Mouse (Mus musculus) lung, embryonic 14.5 days (tissue): Measurements from ENCODE around the gene Tia1. TPM values are rescaled to one million over a fixed set of nuclear protein-coding genes. Genes with fewer than 3 reads are reported as not detected.

Experiments used
- ATAC-seq: fragments of 200-750 bp; cut with Nextera tagmentation; 2 replicates; pipeline ENCODE4 v1.8.0; 2017; ENCODE audit warnings: mild to moderate bottlenecking, moderate TSS enrichment, moderate library complexity; ENCODE audit not compliant: insufficient read depth
- DNase-seq: peaks from one replicate; pipeline ENCODE4 v3.0.0-alpha.2; 2015
- H3K27ac ChIP-seq: fragments of 300-500 bp; sonication (generic); 2 replicates; pipeline ENCODE4 v1.5.1; 2014; ENCODE audit warnings: low read depth, mild to moderate bottlenecking, moderate library complexity
- H3K27me3 ChIP-seq: fragments of 300-500 bp; sonication (generic); 2 replicates; pipeline ENCODE4 v1.6.1; 2014; ENCODE audit warnings: low read length, control low read depth; ENCODE audit not compliant: insufficient read depth
- H3K36me3 ChIP-seq: fragments of 300-500 bp; sonication (generic); 2 replicates; pipeline ENCODE4 v1.6.1; 2014; ENCODE audit warnings: control low read depth; ENCODE audit not compliant: insufficient read depth
- H3K4me1 ChIP-seq: fragments of 300-500 bp; sonication (generic); 2 replicates; pipeline ENCODE4 v1.6.1; 2014; ENCODE audit warnings: antibody characterized with exemption, control low read depth; ENCODE audit not compliant: insufficient read depth
- H3K4me2 ChIP-seq: fragments of 300-500 bp; sonication (generic); 2 replicates; pipeline ENCODE4 v1.6.1; 2014; ENCODE audit warnings: mild to moderate bottlenecking
- H3K4me3 ChIP-seq: fragments of 300-500 bp; sonication (generic); 2 replicates; pipeline ENCODE4 v1.5.1; 2014; ENCODE audit warnings: low read depth, low read length
- H3K9ac ChIP-seq: fragments of 300-500 bp; sonication (generic); 2 replicates; pipeline ENCODE4 v1.6.1; 2014
- H3K9me3 ChIP-seq: fragments of 300-500 bp; sonication (generic); 2 replicates; pipeline ENCODE4 v1.6.1; 2016; ENCODE audit warnings: low read depth, low read length, control low read depth
- CTCF ChIP-seq: IDR thresholded peaks from 2 replicates; pipeline ENCODE4 v1.5.1; 2016; ENCODE audit warnings: antibody characterized with exemption, low read depth
- WGBS: fragments of 180-500 bp; shearing (Covaris S2); extraction: QIAGEN DNeasy Blood & Tissue Kit; methylation state at CpG from one replicate; pipeline ENCODE4 v1.1.7; 2014; 5-methylcytosine and 5-hydroxymethylcytosine counted together
- polyA plus RNA-seq: library from polyadenylated mRNA; unstranded; fragments of >200 nt; fragmentation: Nextera tagmentation; extraction: Ambion mirVana; gene quantifications from 2 replicates; pipeline ENCODE4 v1.2.1, GENCODE M21; 2014

Tia1 gene
- polyA plus RNA-seq, 1 experiment from 2014 or later: 219 TPM

- DNase-seq (peak; percentile 99), ATAC-seq (peak; percentile 96)
- peak; percentile 96 for TF ChIP-seq CTCF
- Histone ChIP-seq H3K4me2 (peak within 1 kb of the TSS; percentile 87), H3K36me3 (peaks cover 16% of the 10 kb centered on the region), H3K27me3 (no peaks in the 10 kb centered on the region), H3K9ac (peak within 1 kb of the TSS; percentile 82), H3K4me3 (peak within 1 kb of the TSS; percentile 71), H3K9me3 (no peaks in the 10 kb centered on the region), H3K27ac (peak within 1 kb of the TSS; percentile 84), H3K4me1 (0 out of 2 replicates have a peak, but pooled peaks cover 5% of the 10 kb centered on the region)
- WGBS: under 1% methylated on average over 74 of the region's 76 CpGs
These were observed 38.5 kb upstream of the Tia1 start, which contains the start of gene Fam136a for GRCm38 (mm10) chr6:86365371-86366124. Fam136a (plus strand) TSS chr6:86365646.

GRCm38 (mm10) chr6:86366125-86366852 is 37.7 kb upstream of the Tia1 start:
- ATAC-seq (0 out of 2 replicates have a peak, but pooled peaks have one; percentile 2), DNase-seq (peak; percentile 55)
- Histone ChIP-seq H3K4me3 (peak overlapping the region; percentile 71), H3K9ac (peak overlapping the region; percentile 82), H3K9me3 (no peaks in the 10 kb centered on the region), H3K27ac (peak overlapping the region; percentile 84), H3K36me3 (peaks cover 16% of the 10 kb centered on the region), H3K27me3 (no peaks in the 10 kb centered on the region), H3K4me1 (0 out of 2 replicates have a peak, but pooled peaks cover 5% of the 10 kb centered on the region), H3K4me2 (peak overlapping the region; percentile 87)
- WGBS: 36% methylated on average over 25 of the region's 25 CpGs
- TF ChIP-seq CTCF: no peak

GRCm38 (mm10) chr6:86366853-86367249 is 37.2 kb upstream of the Tia1 start:
- DNase-seq (no peak), ATAC-seq (no peak)
- Histone ChIP-seq H3K9ac (peak overlapping the region; percentile 82), H3K4me2 (peak overlapping the region; percentile 87), H3K4me1 (0 out of 2 replicates have a peak, but pooled peaks cover 5% of the 10 kb centered on the region), H3K27me3 (no peaks in the 10 kb centered on the region), H3K9me3 (no peaks in the 10 kb centered on the region), H3K4me3 (peak overlapping the region; percentile 71), H3K36me3 (peaks cover 16% of the 10 kb centered on the region), H3K27ac (no peak overlapping the region)
- no peak for TF ChIP-seq CTCF
- 55% methylated on average over 2 of the region's 2 CpGs for WGBS

GRCm38 (mm10) chr6:86368479-86368878 is 35.5 kb upstream of the Tia1 start:
- no peak for TF ChIP-seq CTCF
- Histone ChIP-seq H3K9me3 (no peaks in the 10 kb centered on the region), H3K27me3 (no peaks in the 10 kb centered on the region), H3K4me3 (no peak overlapping the region), H3K27ac (no peak overlapping the region), H3K4me2 (no peak overlapping the region), H3K36me3 (peaks cover 16% of the 10 kb centered on the region), H3K9ac (no peak overlapping the region), H3K4me1 (peaks cover 5% of the 10 kb centered on the region; the same call in 1 of the 2 replicates)
- 93% methylated on average over 5 of the region's 5 CpGs for WGBS
- no peak for DNase-seq
- ATAC-seq: no peak

- ATAC-seq (no peak), DNase-seq (peak; percentile 34)
- H3K9me3 ChIP-seq: no peaks in the 10 kb centered on the region
- peak overlapping the region; percentile 87; the same call in 1 of the 2 replicates for H3K27ac ChIP-seq
- peak overlapping the region; percentile 94 for H3K4me2 ChIP-seq
- no peaks in the 10 kb centered on the region for H3K27me3 ChIP-seq
- H3K9ac ChIP-seq: peak overlapping the region; percentile 63
- WGBS: 58% methylated on average over 3 of the region's 3 CpGs
- H3K36me3 ChIP-seq: peaks cover 26% of the 10 kb centered on the region
- peak; percentile 43 for TF ChIP-seq CTCF
- H3K4me3 ChIP-seq: peak overlapping the region; percentile 85
- H3K4me1 ChIP-seq: peaks cover 5% of the 10 kb centered on the region; the same call in 1 of the 2 replicates
These were observed 33.8 kb upstream of the Tia1 start for GRCm38 (mm10) chr6:86370093-86370713.

GRCm38 (mm10) chr6:86370764-86371339 is 33.2 kb upstream of the Tia1 start, which contains the start of gene Snrpg:
Snrpg (plus strand) TSS chr6:86371304.
- Histone ChIP-seq H3K27ac (peak within 1 kb of the TSS; percentile 92), H3K9me3 (no peaks in the 10 kb centered on the region), H3K4me3 (peak within 1 kb of the TSS; percentile 85), H3K4me1 (peaks cover 5% of the 10 kb centered on the region; the same call in 1 of the 2 replicates), H3K27me3 (no peaks in the 10 kb centered on the region), H3K36me3 (peaks cover 29% of the 10 kb centered on the region), H3K9ac (peak within 1 kb of the TSS; percentile 88), H3K4me2 (peak within 1 kb of the TSS; percentile 94)
- WGBS: 15% methylated on average over 15 of the region's 15 CpGs
- no peak for DNase-seq
- no peak; the same call in 1 of the 2 replicates for ATAC-seq
- no peak for TF ChIP-seq CTCF
